In genomic region chr5:73864138-73864761, GRCm38 (mm10) we compare ENCODE assay signal across 8 mouse cellular contexts.
DNase-seq lines count a peak whose midpoint lies in the region; ATAC-seq and TF ChIP-seq lines count a peak whose summit lies in the region.

No protein-coding gene starts in this region.

- no peak overlapping the region for H3K4me3 ChIP-seq in kidney, embryonic 16.5 days (ENCODE audit: low read length)
- H3K4me3 ChIP-seq in ES-Bruce4 (ENCODE audit: low read depth, low read length) = no peak overlapping the region
- no peak overlapping the region for H3K4me3 ChIP-seq in embryonic facial prominence, embryonic 14.5 days (ENCODE audit: low read depth, low read length)
- H3K4me3 ChIP-seq in layer of hippocampus, adult 2 months = no peak overlapping the region
- no peak overlapping the region for H3K4me3 ChIP-seq in midbrain, postnatal 0 days (ENCODE audit: low read depth, low read length)

- no peak overlapping the region for H3K4me2 ChIP-seq in kidney, embryonic 16.5 days (replicated peaks; ENCODE audit: low read depth, low read length)
- H3K4me2 ChIP-seq in embryonic facial prominence, embryonic 14.5 days (ENCODE audit: low read depth, low read length) = no peak overlapping the region
- no peak overlapping the region for H3K4me2 ChIP-seq in midbrain, postnatal 0 days (ENCODE audit: low read depth, low read length, poor library complexity, severe bottlenecking)

- 74% methylated on average over 9 of the region's 9 CpGs for WGBS in kidney, embryonic 16.5 days
- WGBS in embryonic facial prominence, embryonic 14.5 days = 77% methylated on average over 9 of the region's 9 CpGs
- 74% methylated on average over 9 of the region's 9 CpGs for WGBS in midbrain, postnatal 0 days

- no peak for TF ChIP-seq POLR2A in ES-Bruce4 (IDR thresholded peaks at IDR 0.05; ENCODE audit: insufficient read depth, low read length)

- H3K27ac ChIP-seq in kidney, embryonic 16.5 days (ENCODE audit: low read length) = no peak overlapping the region
- no peak overlapping the region for H3K27ac ChIP-seq in ES-Bruce4 (ENCODE audit: insufficient read depth, low read length)
- H3K27ac ChIP-seq in embryonic facial prominence, embryonic 14.5 days (replicated peaks; ENCODE audit: low read depth, low read length) = no peak overlapping the region
- H3K27ac ChIP-seq in layer of hippocampus, adult 2 months = no peak overlapping the region
- no peak overlapping the region for H3K27ac ChIP-seq in midbrain, postnatal 0 days (ENCODE audit: low read depth, low read length)

- no peak overlapping the region for H3K9ac ChIP-seq in kidney, embryonic 16.5 days (replicated peaks; ENCODE audit: low read length)
- H3K9ac ChIP-seq in ES-Bruce4 (ENCODE audit: low read depth, poor library complexity, severe bottlenecking) = no peak overlapping the region
- H3K9ac ChIP-seq in embryonic facial prominence, embryonic 14.5 days (ENCODE audit: low read depth, low read length) = no peak overlapping the region
- H3K9ac ChIP-seq in midbrain, postnatal 0 days (replicated peaks; ENCODE audit: low read length, poor library complexity, severe bottlenecking) = no peak overlapping the region

- no peaks in the 10 kb centered on the region for H3K4me1 ChIP-seq in kidney, embryonic 16.5 days (ENCODE audit: insufficient read depth, low read length)
- no peaks in the 10 kb centered on the region for H3K4me1 ChIP-seq in ES-Bruce4 (ENCODE audit: control insufficient read depth, insufficient read depth, low read length)
- no peaks in the 10 kb centered on the region for H3K4me1 ChIP-seq in embryonic facial prominence, embryonic 14.5 days (ENCODE audit: control insufficient read depth, insufficient read depth, low read length)
- no peaks in the 10 kb centered on the region for H3K4me1 ChIP-seq in midbrain, postnatal 0 days (ENCODE audit: insufficient read depth, low read length)

- peak; percentile 71 for TF ChIP-seq CTCF in ES-Bruce4 (IDR thresholded peaks at IDR 0.05; ENCODE audit: low read depth, low read length)
- TF ChIP-seq CTCF in layer of hippocampus, adult 2 months (conservative IDR thresholded peaks at IDR 0.05) = peak; percentile 80
- peak; percentile 78 for TF ChIP-seq CTCF in midbrain, postnatal 0 days (IDR thresholded peaks at IDR 0.05)

- H3K27me3 ChIP-seq in kidney, embryonic 16.5 days (ENCODE audit: insufficient read depth, low read length) = no peaks in the 10 kb centered on the region
- H3K27me3 ChIP-seq in ES-Bruce4 (ENCODE audit: control insufficient read depth, insufficient read depth, low read length, poor library complexity, severe bottlenecking) = no peaks in the 10 kb centered on the region
- H3K27me3 ChIP-seq in embryonic facial prominence, embryonic 14.5 days (replicated peaks; ENCODE audit: control insufficient read depth, insufficient read depth, low read length) = no peaks in the 10 kb centered on the region
- H3K27me3 ChIP-seq in midbrain, postnatal 0 days (ENCODE audit: insufficient read depth, low read length) = no peaks in the 10 kb centered on the region

- no peak for TF ChIP-seq EP300 in ES-Bruce4 (IDR thresholded peaks at IDR 0.05; ENCODE audit: insufficient read depth, low read depth, low read length)

- 0 out of 2 replicates have a peak, but pooled peaks cover 4% of the 10 kb centered on the region for H3K9me3 ChIP-seq in kidney, embryonic 16.5 days (ENCODE audit: low read length)
- peaks cover 3% of the 10 kb centered on the region; the same call in 1 of the 2 replicates for H3K9me3 ChIP-seq in ES-Bruce4 (replicated peaks; ENCODE audit: control insufficient read depth, insufficient read depth, low read length, poor library complexity, severe bottlenecking)
- no peaks in the 10 kb centered on the region for H3K9me3 ChIP-seq in embryonic facial prominence, embryonic 14.5 days (ENCODE audit: control insufficient read depth, low read length)
- no peaks in the 10 kb centered on the region for H3K9me3 ChIP-seq in midbrain, postnatal 0 days (ENCODE audit: low read length)

- ATAC-seq in kidney, embryonic 16.5 days (ENCODE audit: low FRiP score, low TSS enrichment) = no peak
- ATAC-seq in embryonic facial prominence, embryonic 14.5 days (ENCODE audit: low read depth) = no peak
- ATAC-seq in midbrain, postnatal 0 days (ENCODE audit: low FRiP score) = no peak

- no peaks in the 10 kb centered on the region for H3K36me3 ChIP-seq in kidney, embryonic 16.5 days (ENCODE audit: insufficient read depth, low read length)
- H3K36me3 ChIP-seq in ES-Bruce4 (ENCODE audit: control insufficient read depth, insufficient read depth, low read length, poor library complexity, severe bottlenecking) = no peaks in the 10 kb centered on the region
- H3K36me3 ChIP-seq in embryonic facial prominence, embryonic 14.5 days (ENCODE audit: control insufficient read depth, insufficient read depth, low read length) = no peaks in the 10 kb centered on the region
- H3K36me3 ChIP-seq in midbrain, postnatal 0 days (ENCODE audit: insufficient read depth, low read length) = no peaks in the 10 kb centered on the region

- DNase-seq in kidney, adult 18-20 months = peak; percentile 55
- peak; percentile 73 for DNase-seq in adrenal gland, postnatal 25 days
- peak; percentile 78 for DNase-seq in embryonic facial prominence, embryonic 14.5 days (ENCODE audit: low spot score)
- peak in 1 of 2 experiments; percentile 55 for DNase-seq in layer of hippocampus, adult 2 months (ENCODE audit: low spot score in 2 of 2)
- peak; percentile 75 for DNase-seq in midbrain, postnatal 0 days (ENCODE audit: low spot score)
- no peak for DNase-seq in spleen, adult 12 weeks (ENCODE audit: low spot score)
